In genomic region chr11:59885217-59885986, GRCm38 (mm10) we compare ENCODE assay signal across 9 mouse cellular contexts. TPM values are rescaled to one million over a fixed set of nuclear protein-coding genes. Genes with fewer than 3 reads are reported as not detected.
DNase-seq lines count a peak whose midpoint lies in the region; ATAC-seq and TF ChIP-seq lines count a peak whose summit lies in the region.
"Had no signal": no experiment of that assay in that cellular context is flagged by ENCODE, and none has a peak within 500 bp of the region (broad histone marks: within the 10 kb centered on the region; RNA-seq: fewer than 3 reads in every experiment).

No protein-coding gene starts in this region.

- no peak for DNase-seq in testis, postnatal 10 days (ENCODE audit: low spot score)
- DNase-seq in forelimb bud, embryonic 11.5 days (ENCODE audit: low read depth, low spot score) = peak; percentile 13
- peak; percentile 40 to 52 for DNase-seq in thymus, postnatal 36 days
- no peak for DNase-seq in gastrocnemius, postnatal 14 days

- H3K36me3 ChIP-seq in testis, adult 2 months (ENCODE audit: control insufficient read depth, insufficient read depth, low read length) = no peaks in the 10 kb centered on the region
- H3K36me3 ChIP-seq in intestine, embryonic 16.5 days (ENCODE audit: control insufficient read depth, insufficient read depth, low read length) = no peaks in the 10 kb centered on the region
- no peaks in the 10 kb centered on the region for H3K36me3 ChIP-seq in lung, embryonic 15.5 days
- H3K36me3 ChIP-seq: neural tube, embryonic 12.5 days had no signal

- peak overlapping the region; percentile 60 for H3K27ac ChIP-seq in testis, adult 2 months (ENCODE audit: control insufficient read depth, insufficient read depth, low read depth, low read length)
- H3K27ac ChIP-seq in intestine, embryonic 16.5 days (ENCODE audit: low read length) = peak overlapping the region; percentile 47
- peak overlapping the region; percentile 43 for H3K27ac ChIP-seq in lung, embryonic 15.5 days
- H3K27ac ChIP-seq: neural tube, embryonic 12.5 days had no signal

- no peak for TF ChIP-seq POLR2A in testis, adult 2 months (IDR thresholded peaks at IDR 0.05; ENCODE audit: control insufficient read depth, low read depth, low read length)

- no peak overlapping the region for H3K4me3 ChIP-seq in testis, adult 2 months (ENCODE audit: control insufficient read depth, low read depth, low read length)
- H3K4me3 ChIP-seq in intestine, embryonic 16.5 days (ENCODE audit: low read length) = no peak overlapping the region
- no peak overlapping the region for H3K4me3 ChIP-seq in lung, embryonic 15.5 days
- H3K4me3 ChIP-seq: neural tube, embryonic 12.5 days had no signal

- H3K27me3 ChIP-seq in testis, adult 2 months (ENCODE audit: control insufficient read depth, insufficient read depth, low read length) = no peaks in the 10 kb centered on the region
- H3K27me3 ChIP-seq in intestine, embryonic 16.5 days (replicated peaks; ENCODE audit: control insufficient read depth, insufficient read depth, low read length) = no peaks in the 10 kb centered on the region
- H3K27me3 ChIP-seq in lung, embryonic 15.5 days = no peaks in the 10 kb centered on the region
- H3K27me3 ChIP-seq: neural tube, embryonic 12.5 days had no signal

- 50% methylated on average over 17 of the region's 17 CpGs for WGBS in intestine, embryonic 16.5 days
- 39% methylated on average over 17 of the region's 17 CpGs for WGBS in lung, embryonic 15.5 days

- peaks cover 3% of the 10 kb centered on the region; the same call in 1 of the 2 replicates for H3K9me3 ChIP-seq in intestine, embryonic 16.5 days (ENCODE audit: control insufficient read depth, low read length)
- H3K9me3 ChIP-seq in lung, embryonic 15.5 days = no peaks in the 10 kb centered on the region
- H3K9me3 ChIP-seq: neural tube, embryonic 12.5 days had no signal

- H3K4me1 ChIP-seq in testis, adult 2 months (ENCODE audit: control insufficient read depth, insufficient read depth, low read length) = peaks cover 12% of the 10 kb centered on the region
- peaks cover 4% of the 10 kb centered on the region for H3K4me1 ChIP-seq in intestine, embryonic 16.5 days (ENCODE audit: control insufficient read depth, insufficient read depth, low read length)
- 0 out of 2 replicates have a peak, but pooled peaks cover 11% of the 10 kb centered on the region for H3K4me1 ChIP-seq in lung, embryonic 15.5 days
- H3K4me1 ChIP-seq: neural tube, embryonic 12.5 days had no signal

- H3K4me2 ChIP-seq in intestine, embryonic 16.5 days (ENCODE audit: low read depth, low read length) = no peak overlapping the region
- H3K4me2 ChIP-seq in lung, embryonic 15.5 days = peak overlapping the region; percentile 14; the same call in 1 of the 2 replicates
- H3K4me2 ChIP-seq: neural tube, embryonic 12.5 days had no signal

- TF ChIP-seq CTCF in testis, adult 2 months (IDR thresholded peaks at IDR 0.05; ENCODE audit: control insufficient read depth, insufficient read depth, insufficient replicate concordance, low read depth, low read length) = no peak

- no peak overlapping the region for H3K9ac ChIP-seq in intestine, embryonic 16.5 days (ENCODE audit: low read depth, low read length)
- H3K9ac ChIP-seq in lung, embryonic 15.5 days = no peak overlapping the region
- H3K9ac ChIP-seq: neural tube, embryonic 12.5 days had no signal

- ATAC-seq in intestine, embryonic 16.5 days = peak; percentile 32
- peak; percentile 49 for ATAC-seq in lung, embryonic 15.5 days (ENCODE audit: borderline replicate concordance, extremely low read depth, low FRiP score, low TSS enrichment)
- ATAC-seq in activated CD4-positive, CD25-positive, alpha-beta regulatory T cell, adult 4 months = no peak

- intact Hi-C loops in gastrocnemius, postnatal 14 days (cut with DNase I; ENCODE audit: low total_unique reads) = no loop called here

RNA-seq across cellular contexts. Expression of gene Cops3, which starts 45.8 kb away (rescaled TPM):
- 44.1 and 56.9 TPM in 2 replicates for polyA plus RNA-seq in testis, adult 2 months (2012; rRNA removed)
- 165 and 184 TPM in 2 replicates for polyA plus RNA-seq in intestine, embryonic 16.5 days (2015; fragmentation: Nextera tagmentation; extraction: Ambion mirVana)
- polyA plus RNA-seq in lung, embryonic 15.5 days (2015; fragmentation: Nextera tagmentation; extraction: Ambion mirVana) = 204 and 214 TPM in 2 replicates
- polyA plus RNA-seq in activated CD4-positive, CD25-positive, alpha-beta regulatory T cell, adult 4 months (2017; shearing (Covaris generic)) = 100 to 1,000 TPM in 1 of 2 experiments, 10 to 100 TPM in 1; 95.7 to 102 TPM
- 10 to 100 TPM; 62.1 to 65.6 TPM for total RNA-seq in gastrocnemius, postnatal 14 days (2021)

RNA-seq across cellular contexts. Expression of gene Nt5m, which starts 46.2 kb away (rescaled TPM):
- polyA plus RNA-seq in testis, adult 2 months (2012; rRNA removed) = 97.1 and 100 TPM in 2 replicates
- polyA plus RNA-seq in intestine, embryonic 16.5 days (2015; fragmentation: Nextera tagmentation; extraction: Ambion mirVana) = 31.1 and 34.5 TPM in 2 replicates
- 34.0 and 37.6 TPM in 2 replicates for polyA plus RNA-seq in lung, embryonic 15.5 days (2015; fragmentation: Nextera tagmentation; extraction: Ambion mirVana)
- 1 to 10 TPM; 8.7 to 8.8 TPM for polyA plus RNA-seq in activated CD4-positive, CD25-positive, alpha-beta regulatory T cell, adult 4 months (2017; shearing (Covaris generic))
- 10 to 100 TPM; 17.7 to 17.9 TPM for total RNA-seq in gastrocnemius, postnatal 14 days (2021)

Comparison
In these comparisons a context has a peak if more than half of its experiments do, and no peak if none do; other contexts are left out.
1. DNase-seq: peak in forelimb bud, embryonic 11.5 days (single experiment) and thymus, postnatal 36 days (2 of 2); none in testis, postnatal 10 days (single experiment) and gastrocnemius, postnatal 14 days (single experiment).
2. Peak in every context shown above with its lines, with median percentiles within 50 percentile points of each other: H3K27ac ChIP-seq.